Mouse (Mus musculus) frontal cortex, postnatal 10 days (tissue): ENCODE measurements around the gene Tle3.

Experiments used
- DNase-seq, 2 experiments: peaks; one replicate each; pipeline ENCODE4 v3.0.0; 2022; ENCODE audit warnings: low spot score in 2 of 2, mixed read lengths in 1 of 2

Tle3 gene

DNA sequence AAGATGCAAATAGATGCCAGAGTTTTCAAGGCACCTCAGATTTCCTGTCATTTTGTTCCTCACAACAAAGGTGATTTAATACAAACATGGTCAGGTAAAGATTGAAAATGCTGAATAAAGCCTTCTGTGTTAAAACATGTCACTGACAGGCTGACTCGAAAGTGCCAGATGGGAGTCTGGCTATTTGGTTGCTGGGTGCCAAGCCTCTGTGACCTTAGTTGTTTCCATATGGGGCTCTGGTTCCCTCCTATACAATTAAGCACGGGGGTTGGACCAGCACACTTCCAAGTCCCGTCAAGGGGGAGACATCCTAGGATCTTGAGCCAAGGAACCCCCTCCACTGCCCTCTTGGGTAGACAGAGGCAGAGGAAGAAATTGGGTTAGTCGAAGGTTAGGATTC lies 13.2 kb upstream of the Tle3 start:
- no peak for DNase-seq

DNA sequence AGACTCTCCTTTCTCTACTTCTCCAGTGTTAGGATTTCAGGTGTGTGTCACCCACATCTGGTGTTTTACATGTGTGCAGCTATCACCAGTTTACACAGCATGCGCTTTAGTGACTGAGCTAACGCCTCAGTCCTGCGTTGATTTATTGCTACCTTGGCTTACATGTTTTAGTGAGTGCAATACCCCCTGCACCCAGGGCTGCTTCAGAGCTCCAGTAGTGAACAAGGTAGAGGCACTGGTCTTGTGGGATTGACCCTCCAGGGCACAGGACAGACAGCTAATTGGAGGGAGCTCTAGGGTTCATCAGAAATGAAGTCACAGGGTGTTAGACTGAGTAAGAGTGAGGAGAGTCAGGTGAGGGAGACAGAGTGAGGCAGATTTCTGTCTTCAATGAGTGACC lies 12.4 kb upstream of the Tle3 start:
- no peak for DNase-seq

DNA sequence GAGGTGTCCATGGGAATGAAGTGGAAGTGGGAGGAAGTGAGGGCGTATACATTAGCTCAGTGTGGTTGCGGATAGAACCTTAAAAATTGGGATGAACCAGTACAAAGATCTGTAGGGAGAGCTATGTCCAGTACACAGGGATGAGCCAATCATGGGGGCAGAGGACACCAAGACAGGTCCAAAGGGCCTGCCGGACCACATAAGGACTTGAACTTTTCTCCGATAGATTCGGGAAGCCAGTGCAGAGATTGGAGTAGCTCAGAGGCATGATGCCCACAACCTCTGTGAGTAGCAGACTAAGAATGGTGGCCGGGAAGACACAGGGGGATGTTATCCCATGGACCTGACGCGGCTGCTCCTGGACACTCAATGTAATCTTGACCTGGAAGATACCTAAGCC lies 12.0 kb upstream of the Tle3 start:
- DNase-seq = no peak

DNA sequence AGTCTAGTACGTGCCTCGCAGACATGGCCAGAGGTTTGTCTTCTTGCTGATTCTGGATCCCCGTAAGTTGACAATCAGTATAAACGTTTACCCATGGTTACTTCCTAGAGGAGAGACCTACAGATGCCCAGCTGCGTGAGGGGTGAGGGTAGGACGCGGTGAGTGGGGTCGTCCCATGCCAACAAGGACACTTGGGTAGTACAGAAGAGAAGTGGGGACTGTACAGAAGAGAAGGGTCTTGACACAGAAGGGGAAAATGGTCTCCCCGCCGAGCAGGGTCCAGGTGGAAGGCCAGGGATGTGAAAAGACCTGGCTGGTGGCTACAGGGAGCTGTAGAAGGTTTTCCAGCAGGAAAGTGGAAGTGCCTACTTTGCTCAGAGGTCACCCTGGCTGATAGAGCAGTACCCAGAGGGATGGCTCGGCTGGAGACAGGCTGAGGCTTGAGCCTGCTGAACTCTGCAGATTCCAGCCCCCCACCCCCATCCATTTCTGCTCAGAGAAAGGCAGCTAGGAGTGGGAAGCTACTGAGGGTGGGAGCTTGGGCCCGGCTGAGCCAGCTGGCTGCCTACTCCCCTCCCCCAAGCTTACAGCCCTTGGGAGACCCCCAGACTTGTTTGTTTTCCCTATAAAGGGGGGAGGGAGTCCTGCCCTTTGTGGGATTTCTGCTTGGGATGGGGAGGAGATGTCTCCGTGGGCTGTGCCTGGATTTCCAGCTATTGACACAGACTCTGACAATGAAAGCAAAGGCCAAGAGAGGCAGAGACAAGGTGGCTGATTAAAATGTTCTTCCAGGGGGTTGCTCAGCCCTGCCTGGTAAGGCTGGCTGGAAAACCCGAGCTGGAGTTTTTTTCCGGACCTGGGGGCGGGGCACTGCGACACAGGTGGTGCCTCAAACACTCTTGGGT lies 11.2 kb upstream of the Tle3 start:
- no peak for DNase-seq

DNA sequence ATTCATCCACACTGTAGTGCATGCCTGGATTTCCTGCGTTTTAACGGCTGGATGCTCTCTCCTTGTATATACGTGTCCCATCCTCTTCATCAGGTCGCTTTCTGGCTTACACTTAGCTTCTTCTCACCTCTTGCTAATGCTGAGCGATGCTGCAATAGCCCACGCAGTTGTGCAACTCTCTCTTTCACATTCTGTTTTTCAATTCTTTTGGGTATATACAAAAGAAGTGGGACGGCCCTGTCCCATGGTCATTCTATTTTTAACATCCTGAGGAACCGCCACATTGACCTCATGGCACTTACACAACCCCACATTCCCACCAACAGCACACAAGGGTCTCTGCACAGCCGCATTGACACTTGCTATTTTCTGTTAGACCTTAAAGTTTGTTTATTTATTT lies 9.0 kb upstream of the Tle3 start:
- DNase-seq = no peak

DNA sequence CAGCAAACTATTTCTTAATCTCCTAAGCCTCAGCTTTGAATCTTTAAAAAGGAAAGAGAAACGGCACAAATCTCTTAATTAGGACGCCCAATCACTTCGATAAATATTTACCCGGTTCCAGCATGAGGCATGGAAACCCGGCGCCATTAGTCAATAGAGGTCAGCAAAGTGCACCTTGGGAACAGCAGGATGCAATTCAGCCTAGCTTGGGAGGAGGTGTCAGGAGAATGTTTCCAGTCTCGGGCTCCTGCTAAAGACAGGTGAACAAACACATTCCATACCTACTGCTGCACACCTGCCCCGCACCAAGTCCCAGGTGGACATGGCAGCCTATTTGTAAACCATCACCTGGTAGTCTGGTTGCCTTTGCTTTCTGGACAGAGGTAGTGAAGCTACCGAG lies 6.1 kb upstream of the Tle3 start:
- DNase-seq = no peak

DNA sequence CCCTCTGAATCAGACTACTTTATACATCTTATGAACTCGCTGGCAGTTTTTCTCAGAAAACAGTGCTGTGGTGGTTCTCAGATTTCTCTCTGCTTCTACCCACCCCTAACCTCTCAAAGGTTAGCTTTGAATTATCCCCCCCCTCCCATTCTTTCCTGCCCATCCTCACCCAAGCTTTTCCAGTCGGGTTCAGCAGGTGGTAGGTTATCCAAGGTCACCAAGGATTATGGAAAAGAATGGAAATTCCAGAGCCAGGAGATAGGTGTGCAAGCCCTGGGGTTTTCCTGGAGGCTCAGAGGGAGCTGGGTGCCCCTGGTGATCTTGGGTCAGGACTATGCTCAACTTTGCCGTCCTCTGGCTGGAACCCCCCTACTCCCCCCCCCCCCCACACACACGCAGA lies 5.0 kb upstream of the Tle3 start:
- no peak for DNase-seq

DNA sequence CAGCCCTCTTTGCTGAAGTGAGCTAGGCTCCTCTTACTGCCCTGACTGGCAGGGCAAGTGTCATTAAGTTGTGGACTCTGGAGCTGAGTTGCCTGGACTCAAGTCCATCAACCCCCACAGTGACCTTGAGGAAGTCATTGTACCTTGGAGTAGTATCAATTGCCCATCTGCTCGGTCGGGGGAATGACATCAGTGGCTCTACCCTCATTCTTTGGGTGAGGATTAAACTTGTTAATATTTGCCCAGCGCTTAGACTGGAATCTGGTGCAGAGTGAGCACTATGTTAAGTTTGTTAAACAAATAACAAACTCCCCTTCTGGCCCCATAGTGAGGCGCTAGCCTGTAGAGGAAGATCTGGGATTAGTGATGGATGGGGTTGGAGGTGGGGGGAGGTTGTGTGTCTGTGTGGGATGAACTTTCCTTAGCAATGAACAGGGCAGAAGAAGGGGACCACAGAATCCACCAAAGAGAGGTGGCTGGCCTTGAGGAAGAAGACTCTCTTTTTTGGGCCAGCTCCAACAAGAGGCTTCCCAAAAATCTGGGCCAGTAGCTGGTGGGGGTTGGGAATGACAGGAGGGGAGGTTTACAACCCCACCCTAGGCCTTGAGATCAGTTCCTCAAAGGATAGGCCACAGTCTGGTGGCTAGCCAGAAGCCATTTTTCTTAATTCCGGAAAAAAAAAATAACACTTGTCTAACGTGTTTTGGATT lies 4.2 kb upstream of the Tle3 start:
- DNase-seq = no peak

DNA sequence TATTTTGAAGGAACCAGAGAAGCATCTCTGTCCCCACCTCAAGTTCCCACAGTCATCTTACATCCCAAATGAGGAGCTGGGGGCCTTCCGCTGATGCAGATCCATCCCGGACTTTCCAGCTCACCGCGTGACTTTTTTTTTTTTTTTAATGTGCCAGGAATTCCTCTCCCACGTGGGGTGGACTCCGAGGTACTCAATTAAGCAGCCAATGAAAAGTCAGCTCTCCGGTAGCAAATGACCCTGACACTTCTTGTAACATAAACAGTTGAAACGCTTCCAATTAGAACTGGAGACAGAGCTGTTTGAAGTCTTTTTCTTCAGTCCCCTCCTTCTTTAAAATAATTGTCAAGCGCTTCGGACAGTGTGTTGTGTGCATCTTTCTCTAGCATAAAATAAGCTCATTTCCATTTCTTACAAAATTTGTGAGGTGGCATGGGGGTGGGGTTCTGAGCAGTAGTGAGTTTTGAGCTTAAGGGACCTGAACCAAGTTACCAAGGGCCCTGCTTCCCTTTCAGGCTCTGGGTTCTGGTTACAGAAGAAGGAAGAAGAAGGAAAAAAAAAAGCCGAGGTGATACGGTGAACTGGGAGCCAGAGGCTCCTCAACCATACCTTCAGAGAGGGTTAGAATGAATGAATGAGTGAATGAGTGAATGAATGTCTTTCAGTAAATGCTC lies 3.5 kb upstream of the Tle3 start:
- no peak for DNase-seq

DNA sequence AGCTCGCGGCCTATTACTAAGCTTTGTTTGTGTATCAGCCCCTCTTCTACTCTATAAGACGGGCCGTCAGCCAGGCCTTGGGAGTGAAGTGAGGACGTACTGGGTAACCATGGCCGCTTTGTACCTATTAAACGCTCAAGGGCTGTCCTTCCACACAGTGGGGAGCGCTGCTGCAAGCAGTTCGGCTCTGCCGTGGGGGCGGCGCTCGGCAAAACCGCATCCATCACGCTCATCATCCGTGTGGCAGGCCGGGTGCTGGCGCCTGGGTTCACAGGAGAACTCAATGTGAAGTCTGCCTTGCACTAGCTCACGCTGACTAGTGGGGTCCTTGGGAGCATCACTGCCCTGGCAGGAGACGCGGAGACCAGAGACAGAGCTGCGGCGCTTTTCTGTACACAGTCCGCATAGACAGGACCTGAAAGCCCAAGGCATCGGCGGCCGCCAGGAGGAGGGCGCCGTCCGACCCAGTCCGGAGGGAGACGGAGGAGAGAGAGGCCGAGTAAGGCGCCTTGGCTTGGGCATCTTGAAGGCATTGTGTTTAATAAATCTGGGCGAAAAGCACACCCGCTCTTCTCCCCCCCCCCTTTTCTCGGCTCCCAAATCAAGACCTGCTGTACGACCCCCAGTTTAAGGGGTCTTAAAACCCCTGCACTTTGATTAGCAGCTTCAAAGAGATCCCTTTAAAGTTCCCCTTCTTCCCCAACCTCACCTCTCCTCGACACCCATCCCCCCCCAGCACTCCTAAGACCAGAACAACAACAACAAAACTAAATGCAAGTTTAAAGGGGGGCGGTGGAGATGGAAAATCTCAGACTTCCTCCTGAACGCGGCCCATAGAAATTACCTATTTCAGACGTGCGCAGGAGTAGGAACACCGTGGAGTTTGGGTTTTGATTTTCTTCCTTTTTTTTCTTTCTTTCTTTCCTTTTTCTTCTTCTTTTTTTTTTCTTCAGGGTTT lies 2.6 kb upstream of the Tle3 start:
- peak in 1 of 2 experiments; percentile 52 for DNase-seq

DNA sequence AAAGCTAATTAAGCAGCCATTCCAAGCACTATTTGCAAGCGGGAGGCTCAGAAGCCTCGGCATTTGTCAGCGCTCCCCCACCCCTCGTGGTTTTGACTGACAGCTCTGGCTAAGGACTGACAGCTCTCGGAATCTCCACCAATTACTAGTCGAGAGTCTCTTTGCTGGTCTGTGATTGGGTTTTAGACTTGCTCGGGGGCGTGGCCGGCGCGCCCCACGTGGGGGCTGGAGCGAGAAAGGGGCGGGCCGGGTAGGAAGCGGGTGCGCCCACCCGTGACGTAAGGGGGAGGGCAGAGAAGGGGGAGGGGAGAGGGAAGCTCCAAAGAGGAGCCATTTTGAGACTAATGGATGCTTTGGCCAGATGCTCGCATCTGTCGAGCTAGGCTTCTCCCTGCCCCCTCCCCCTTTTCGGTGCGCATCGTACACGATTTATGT lies 1.7 kb upstream of the Tle3 start:
- peak; percentile 99 to 100 for DNase-seq

DNA sequence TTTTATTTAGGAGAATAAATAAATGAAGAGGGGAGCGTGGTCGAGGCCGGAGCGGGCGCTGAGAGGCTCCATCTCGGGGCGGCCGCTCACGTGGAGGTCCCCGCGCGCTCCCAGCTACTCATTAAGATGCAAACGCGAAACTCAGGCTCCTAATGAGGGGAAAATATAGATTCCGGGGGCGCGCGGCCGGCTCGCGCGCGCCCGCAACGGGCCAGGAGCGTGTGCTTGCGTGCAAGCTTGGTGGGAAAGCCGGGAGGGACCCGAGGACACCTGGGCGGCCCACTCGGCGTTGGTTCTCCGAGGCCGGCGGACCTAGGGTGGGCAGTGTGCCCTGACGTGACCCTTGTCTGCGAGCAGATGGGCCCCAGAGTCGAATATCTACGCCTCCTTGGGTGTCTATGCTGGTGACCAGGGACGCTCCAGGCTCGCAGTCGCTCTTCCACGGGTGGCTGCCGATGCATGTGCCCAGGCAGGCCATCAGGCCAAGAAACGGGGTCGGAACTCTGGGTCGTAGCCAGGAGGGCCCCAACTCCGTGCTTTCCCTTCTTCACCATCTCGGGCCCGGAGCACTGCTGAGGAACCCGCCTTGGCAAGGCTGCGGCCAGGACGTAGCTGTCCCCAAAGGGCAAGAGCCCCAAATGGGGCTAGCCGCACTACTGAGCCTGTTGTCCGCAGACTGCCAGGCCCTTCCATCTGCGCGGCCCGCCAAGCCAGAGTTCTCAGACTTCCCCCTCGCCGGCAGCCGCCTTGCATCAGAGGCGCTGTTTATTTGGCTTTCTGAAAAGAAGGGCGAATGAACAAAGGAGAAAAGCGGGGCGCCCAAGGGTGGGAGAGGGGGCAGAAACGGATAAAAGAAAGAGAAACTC lies 1.0 kb upstream of the Tle3 start:
- peak; percentile 66 to 72 for DNase-seq

DNA sequence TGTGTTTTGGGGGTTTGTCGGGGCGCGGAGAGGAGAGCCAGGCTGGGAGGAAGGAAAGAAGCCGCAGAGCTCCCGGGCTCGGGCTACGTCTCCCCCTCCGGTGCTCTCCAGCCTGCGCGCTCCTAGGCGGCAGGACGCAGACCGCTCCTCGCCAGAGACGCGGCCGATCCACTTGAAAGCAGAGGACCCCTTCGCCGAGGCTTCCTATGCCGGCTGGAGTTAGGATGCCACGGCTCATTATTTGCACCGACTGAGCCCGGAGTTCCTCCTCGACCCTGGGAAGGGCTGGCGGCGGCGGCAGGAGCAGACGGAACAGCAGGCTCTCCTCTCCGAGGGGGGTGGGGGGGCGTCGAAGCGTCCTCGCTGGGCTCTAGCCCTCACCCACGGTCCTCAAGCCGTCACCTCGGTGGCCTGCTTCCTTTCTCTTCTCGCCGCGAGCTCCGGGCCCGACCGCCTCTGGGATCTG lies 377 bp downstream of the Tle3 start:
- no peak for DNase-seq

DNA sequence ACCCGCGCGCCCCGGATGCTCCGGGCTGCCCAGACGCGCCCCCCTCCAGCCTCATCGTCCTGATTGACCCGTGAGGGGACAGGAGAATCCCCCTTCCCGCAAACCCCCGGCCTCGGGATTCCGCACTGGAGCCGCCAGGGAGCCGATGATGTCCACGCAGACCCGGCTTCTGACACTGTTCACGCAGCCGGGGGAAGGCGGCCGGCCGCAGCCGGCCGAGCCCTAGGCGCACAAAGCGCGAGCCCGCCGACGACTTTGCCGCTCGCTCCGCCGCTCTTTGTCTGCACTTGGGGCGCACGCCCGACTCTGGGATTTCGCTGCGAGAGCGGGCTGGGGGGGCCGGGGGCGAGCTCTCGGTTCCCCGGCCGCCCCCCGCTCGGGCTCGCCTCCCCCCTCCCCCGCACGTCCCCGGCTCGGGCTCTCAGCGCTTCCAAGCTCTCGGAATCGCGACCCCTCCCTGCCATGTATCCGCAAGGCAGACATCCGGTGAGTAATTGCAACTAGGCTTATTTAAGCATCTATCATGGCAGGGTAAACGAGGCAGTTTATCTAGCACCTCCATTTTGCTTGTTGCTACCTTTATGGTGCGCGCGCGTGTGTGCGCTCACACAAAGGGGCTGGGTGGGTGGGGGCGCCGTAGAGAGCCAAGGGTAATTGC lies 939 bp downstream of the Tle3 start:
- peak; percentile 47 to 58 for DNase-seq

DNA sequence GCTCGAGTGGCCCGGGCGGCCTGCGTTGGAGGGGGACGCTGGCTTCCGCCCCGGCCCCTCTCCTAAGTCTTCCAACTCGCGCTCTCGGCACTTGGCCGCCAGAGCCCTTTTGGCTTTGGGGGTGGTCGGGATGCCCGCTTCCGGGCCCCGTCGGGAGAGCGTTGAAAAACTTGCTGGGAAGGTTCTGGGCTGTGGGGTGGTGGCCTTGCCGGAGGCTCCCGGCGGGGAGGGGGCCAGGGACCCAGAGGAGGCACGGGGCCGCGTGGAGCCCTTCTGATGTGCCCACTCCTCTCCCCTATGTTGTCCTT lies 1.4 kb downstream of the Tle3 start:
- DNase-seq = no peak

DNA sequence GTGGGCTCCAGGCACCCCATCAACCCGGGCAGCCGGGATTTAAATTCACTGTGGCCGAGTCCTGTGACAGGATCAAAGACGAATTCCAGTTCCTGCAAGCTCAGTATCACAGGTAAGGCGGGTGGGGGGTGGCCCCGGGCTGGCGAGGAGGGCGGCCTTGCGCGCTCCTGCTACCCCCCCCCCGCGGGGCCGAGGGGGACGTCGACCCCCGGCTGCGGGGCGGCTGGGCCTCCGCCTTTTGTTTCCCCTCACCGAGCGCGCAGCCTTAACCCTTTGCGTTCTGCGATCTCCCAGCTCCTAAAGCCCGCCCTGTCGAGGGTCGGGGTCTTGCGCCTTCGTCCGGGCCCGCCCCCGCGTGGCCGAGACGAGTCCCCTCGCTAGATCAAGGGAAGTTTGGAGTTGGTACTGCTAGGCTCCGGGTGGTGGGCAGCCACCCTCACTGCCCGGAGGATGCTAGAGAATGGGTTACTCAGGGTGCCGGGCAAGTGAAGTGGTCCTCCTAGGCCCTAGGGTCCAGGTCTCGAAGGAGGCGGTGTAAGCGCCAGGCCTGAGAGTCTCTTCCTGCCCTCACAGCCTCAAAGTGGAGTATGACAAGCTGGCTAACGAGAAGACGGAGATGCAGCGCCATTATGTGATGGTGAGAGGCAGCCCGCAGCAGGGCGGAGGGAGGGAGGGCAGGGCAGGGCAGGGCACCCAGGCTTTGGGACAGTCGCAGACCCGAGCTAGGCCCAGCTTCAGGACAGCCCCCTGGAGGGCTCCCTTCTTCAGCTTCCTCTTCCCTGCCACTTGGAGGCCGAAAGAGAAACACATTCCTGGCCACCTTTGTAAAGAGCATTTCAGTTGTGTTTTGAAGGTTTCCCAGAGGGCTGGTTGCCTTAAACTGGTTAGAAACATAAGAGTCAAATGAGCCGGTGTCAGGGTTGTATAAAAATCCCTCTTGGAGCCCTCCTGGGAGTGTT lies 2.1 kb downstream of the Tle3 start:
- no peak for DNase-seq

DNA sequence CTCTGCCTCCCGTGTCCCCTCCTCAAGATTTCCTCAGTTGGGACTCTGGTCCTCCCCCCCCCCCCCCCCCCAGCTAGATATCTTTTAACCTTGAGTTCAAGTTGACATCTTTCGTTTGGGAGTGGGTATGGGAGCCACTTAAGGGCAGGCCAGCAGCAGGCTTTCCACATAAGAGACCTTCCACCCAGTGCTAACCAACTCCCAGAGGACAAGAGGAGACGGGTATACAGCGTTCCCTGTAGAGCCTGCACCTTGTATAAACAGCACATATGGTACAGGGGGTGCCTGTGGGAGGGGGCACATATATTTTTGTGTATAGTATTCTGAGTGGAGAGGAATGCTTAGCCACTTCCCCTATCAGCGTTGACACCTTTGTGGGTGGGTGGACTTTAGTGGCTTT lies 2.8 kb downstream of the Tle3 start:
- no peak for DNase-seq

DNA sequence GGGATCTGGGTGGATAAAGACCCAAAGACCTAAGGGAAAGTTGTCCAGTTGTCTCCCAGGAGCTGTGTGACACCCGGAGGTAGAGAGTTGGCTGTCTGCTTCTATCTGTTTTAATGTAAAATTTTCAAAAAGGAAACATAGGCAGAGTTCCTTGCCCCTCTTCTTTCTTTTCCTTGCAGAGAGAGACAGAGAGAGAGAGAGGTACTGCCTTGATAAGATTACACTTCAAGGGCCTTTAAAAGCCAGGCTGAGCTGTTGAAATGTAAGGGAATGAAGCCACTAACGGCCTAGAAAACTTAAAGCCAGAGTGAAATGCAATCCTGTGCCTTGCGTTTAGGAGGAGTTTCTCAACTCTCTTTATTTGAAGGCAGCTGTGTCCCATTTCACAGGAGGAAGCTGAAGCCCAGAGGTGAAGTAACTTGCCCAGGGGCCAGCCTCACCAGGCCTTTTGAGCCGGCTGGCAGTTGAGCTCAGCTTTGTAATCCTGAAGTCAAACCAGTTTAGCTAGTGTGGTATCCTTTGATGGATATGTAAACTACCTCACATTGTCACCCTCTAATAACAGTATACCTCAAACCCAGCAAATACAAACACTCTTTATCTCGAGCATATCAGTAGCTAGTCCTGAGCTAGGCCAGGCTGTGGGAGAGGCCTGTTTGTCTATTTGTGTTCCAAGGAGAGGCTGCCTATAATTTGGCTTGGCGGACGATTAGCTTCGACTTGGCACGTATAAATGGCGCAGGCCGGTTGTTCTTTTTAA lies 3.8 kb downstream of the Tle3 start:
- no peak for DNase-seq
